Mouse (Mus musculus) forebrain, postnatal 0 days (tissue): ENCODE results near the gene Lpp. TPM values are rescaled to one million over a fixed set of nuclear protein-coding genes. Genes with fewer than 3 reads are reported as not detected.
A peak's percentile ranks its signal among the peaks of the same experiment; 100 is the strongest.

Source experiments
- ATAC-seq: fragments of 200-750 bp; cut with Nextera tagmentation; 2 replicates; pipeline ENCODE4 v1.8.0; 2017; ENCODE audit warnings: mild to moderate bottlenecking, moderate library complexity
- DNase-seq: peaks from one replicate; pipeline ENCODE4 v3.0.0-alpha.2; 2015
- H3K27ac ChIP-seq: fragments of 300-500 bp; sonication (generic); 2 replicates; pipeline ENCODE4 v1.5.1; 2014; ENCODE audit warnings: low read depth, mild to moderate bottlenecking, antibody characterized with exemption, low read length, moderate library complexity, mixed read lengths
- H3K27me3 ChIP-seq: fragments of 300-500 bp; sonication (generic); 2 replicates; pipeline ENCODE4 v1.6.1; 2014; ENCODE audit warnings: mild to moderate bottlenecking, low read length, mixed read lengths; ENCODE audit not compliant: insufficient read depth
- H3K36me3 ChIP-seq: fragments of 300-500 bp; sonication (generic); 2 replicates; pipeline ENCODE4 v1.6.1; 2014; ENCODE audit warnings: mild to moderate bottlenecking, moderate library complexity; ENCODE audit not compliant: insufficient read depth
- H3K4me1 ChIP-seq: fragments of 300-500 bp; sonication (generic); 2 replicates; pipeline ENCODE4 v1.6.1; 2014; ENCODE audit warnings: antibody characterized with exemption; ENCODE audit not compliant: insufficient read depth
- H3K4me2 ChIP-seq: fragments of 300-500 bp; sonication (generic); 2 replicates; pipeline ENCODE4 v1.6.1; 2014; ENCODE audit warnings: low read depth, mild to moderate bottlenecking, moderate library complexity
- H3K4me3 ChIP-seq: fragments of 300-500 bp; sonication (generic); 2 replicates; pipeline ENCODE4 v1.5.1; 2014; ENCODE audit warnings: low read depth, low read length, mixed read lengths
- H3K9ac ChIP-seq: fragments of 300-500 bp; sonication (generic); 2 replicates; pipeline ENCODE4 v1.6.1; 2014; ENCODE audit warnings: mild to moderate bottlenecking
- H3K9me3 ChIP-seq: fragments of 300-500 bp; sonication (generic); 2 replicates; pipeline ENCODE4 v1.6.1; 2016; ENCODE audit warnings: low read length
- CTCF ChIP-seq: sonication (generic); IDR thresholded peaks from 2 replicates; pipeline ENCODE4 v1.5.1; 2016; ENCODE audit warnings: antibody characterized with exemption, control low read depth, low read depth
- WGBS: fragments of 180-500 bp; shearing (Covaris S2); extraction: QIAGEN DNeasy Blood & Tissue Kit; methylation state at CpG from one replicate; pipeline ENCODE4 v1.1.7; 2014; 5-methylcytosine and 5-hydroxymethylcytosine counted together
- polyA plus RNA-seq: library from polyadenylated mRNA; unstranded; fragments of >200 nt; fragmentation: Nextera tagmentation; extraction: Ambion mirVana; gene quantifications from 2 replicates; pipeline ENCODE4 v1.2.1, GENCODE M21; 2015
- total RNA-seq: library from RNA; depleted of rRNA; stranded (reverse); fragments of >200 nt; gene quantifications from 2 replicates; pipeline ENCODE4 v1.2.3, GENCODE M21; 2014

The Lpp gene
- total and polyA plus RNA-seq, 2 experiments from 2014 or later: 6.2 to 9.4 TPM

- H3K4me1 ChIP-seq: no peaks in the 10 kb centered on the region
- no peak overlapping the region for H3K9ac ChIP-seq
- ATAC-seq (no peak), DNase-seq (no peak)
- H3K4me3 ChIP-seq: no peak overlapping the region
- H3K27me3 ChIP-seq: no peaks in the 10 kb centered on the region
- peak overlapping the region; percentile 14 for H3K4me2 ChIP-seq
- H3K9me3 ChIP-seq: no peaks in the 10 kb centered on the region
- no peaks in the 10 kb centered on the region for H3K36me3 ChIP-seq
- no peak overlapping the region for H3K27ac ChIP-seq
- TF ChIP-seq CTCF: no peak
- 14% methylated on average over 11 of the region's 11 CpGs for WGBS
Observed at GRCm38 (mm10) chr16:24919349-24920012, 526.2 kb downstream of the Lpp start.

DNA sequence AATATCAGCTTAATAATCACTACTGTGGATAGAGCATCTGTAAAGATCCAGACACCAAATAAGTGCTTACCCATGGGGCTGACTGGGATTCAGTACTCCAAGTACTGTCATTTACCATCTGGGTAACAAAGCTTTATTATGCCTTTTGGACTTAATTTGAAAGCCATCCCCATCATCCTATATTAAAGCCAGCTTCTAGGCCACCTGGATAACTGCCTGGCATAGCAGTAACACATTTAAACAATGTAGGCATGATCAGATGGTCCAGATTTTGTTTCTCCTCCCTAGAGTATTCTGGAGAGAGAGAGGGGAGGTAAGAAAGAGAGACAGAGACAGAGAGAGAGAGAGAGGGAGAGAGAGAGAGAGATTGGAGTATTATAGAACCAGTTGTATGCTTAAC is 536.8 kb downstream of the Lpp start:
- ATAC-seq (no peak), DNase-seq (no peak)
- H3K4me2 ChIP-seq: no peak overlapping the region
- no peak for TF ChIP-seq CTCF
- H3K36me3 ChIP-seq: no peaks in the 10 kb centered on the region
- no peaks in the 10 kb centered on the region for H3K27me3 ChIP-seq
- no peak overlapping the region for H3K27ac ChIP-seq
- no peaks in the 10 kb centered on the region; the same call in 1 of the 2 replicates for H3K4me1 ChIP-seq
- no peaks in the 10 kb centered on the region for H3K9me3 ChIP-seq
- H3K4me3 ChIP-seq: no peak overlapping the region
- H3K9ac ChIP-seq: no peak overlapping the region

GRCm38 (mm10) chr16:24930621-24931020 is 537.3 kb downstream of the Lpp start:
- Histone ChIP-seq H3K4me3 (no peak overlapping the region), H3K36me3 (no peaks in the 10 kb centered on the region), H3K27me3 (no peaks in the 10 kb centered on the region), H3K9ac (no peak overlapping the region), H3K4me2 (no peak overlapping the region), H3K27ac (no peak overlapping the region), H3K4me1 (no peaks in the 10 kb centered on the region; the same call in 1 of the 2 replicates), H3K9me3 (no peaks in the 10 kb centered on the region)
- DNase-seq (no peak), ATAC-seq (no peak)
- no peak for TF ChIP-seq CTCF
- WGBS: 60% methylated on average over 5 of the region's 5 CpGs

GRCm38 (mm10) chr16:24932816-24933215 is 539.5 kb downstream of the Lpp start:
- H3K4me3 ChIP-seq: no peak overlapping the region
- H3K9ac ChIP-seq: no peak overlapping the region
- DNase-seq (no peak), ATAC-seq (no peak)
- WGBS: 61% methylated on average over 3 of the region's 3 CpGs
- no peaks in the 10 kb centered on the region for H3K36me3 ChIP-seq
- no peaks in the 10 kb centered on the region; the same call in 1 of the 2 replicates for H3K4me1 ChIP-seq
- no peak overlapping the region for H3K27ac ChIP-seq
- no peak for TF ChIP-seq CTCF
- no peaks in the 10 kb centered on the region for H3K27me3 ChIP-seq
- no peak overlapping the region for H3K4me2 ChIP-seq
- no peaks in the 10 kb centered on the region for H3K9me3 ChIP-seq

- Histone ChIP-seq H3K27me3 (no peaks in the 10 kb centered on the region), H3K9ac (no peak overlapping the region), H3K4me2 (no peak overlapping the region), H3K27ac (no peak overlapping the region), H3K36me3 (no peaks in the 10 kb centered on the region), H3K4me1 (no peaks in the 10 kb centered on the region; the same call in 1 of the 2 replicates), H3K4me3 (no peak overlapping the region), H3K9me3 (no peaks in the 10 kb centered on the region)
- ATAC-seq (no peak), DNase-seq (no peak)
- no peak for TF ChIP-seq CTCF
- WGBS: 82% methylated on average over 4 of the region's 4 CpGs
Observed at GRCm38 (mm10) chr16:24933691-24934090, 540.4 kb downstream of the Lpp start.

GRCm38 (mm10) chr16:24941306-24942160 is 548.2 kb downstream of the Lpp start:
- no peak overlapping the region for H3K27ac ChIP-seq
- ATAC-seq (peak; percentile 78), DNase-seq (no peak)
- no peaks in the 10 kb centered on the region for H3K9me3 ChIP-seq
- no peak overlapping the region for H3K9ac ChIP-seq
- WGBS: 25% methylated on average over 9 of the region's 9 CpGs
- H3K36me3 ChIP-seq: no peaks in the 10 kb centered on the region
- TF ChIP-seq CTCF: no peak
- no peaks in the 10 kb centered on the region for H3K27me3 ChIP-seq
- H3K4me3 ChIP-seq: no peak overlapping the region
- no peaks in the 10 kb centered on the region for H3K4me1 ChIP-seq
- H3K4me2 ChIP-seq: no peak overlapping the region
